Mouse (Mus musculus) testis, adult 2 months (tissue): Measurements from ENCODE around the gene Slc19a1. TPM values are rescaled to one million over a fixed set of nuclear protein-coding genes. Genes with fewer than 3 reads are reported as not detected.

ENCODE experiments used
- H3K27ac ChIP-seq: fragments of 200-500 bp; 2 replicates; pipeline ENCODE4 v1.5.1; 2012; ENCODE audit warnings: low read depth, low read length; ENCODE audit not compliant: control insufficient read depth, insufficient read depth
- H3K27me3 ChIP-seq: fragments of 200-500 bp; 2 replicates; pipeline ENCODE4 v1.6.1; 2012; ENCODE audit warnings: mild to moderate bottlenecking, low read length, moderate library complexity; ENCODE audit not compliant: control insufficient read depth, insufficient read depth
- H3K36me3 ChIP-seq: fragments of 200-500 bp; 2 replicates; pipeline ENCODE4 v1.6.1; 2012; ENCODE audit warnings: mild to moderate bottlenecking, low read length; ENCODE audit not compliant: control insufficient read depth, insufficient read depth
- H3K4me1 ChIP-seq: fragments of 200-500 bp; 2 replicates; pipeline ENCODE4 v1.6.1; 2012; ENCODE audit warnings: low read length; ENCODE audit not compliant: control insufficient read depth, insufficient read depth
- H3K4me3 ChIP-seq: fragments of 200-500 bp; 2 replicates; pipeline ENCODE4 v1.5.1; 2012; ENCODE audit warnings: low read depth, mild to moderate bottlenecking, low read length, moderate library complexity, mixed read lengths; ENCODE audit not compliant: control insufficient read depth
- CTCF ChIP-seq: fragments of 200-500 bp; IDR thresholded peaks from 2 replicates; pipeline ENCODE4 v1.5.1; 2012; ENCODE audit warnings: low read depth, mild to moderate bottlenecking, inconsistent platforms, low read length, moderate library complexity; ENCODE audit not compliant: control insufficient read depth, insufficient read depth, insufficient replicate concordance
- POLR2A ChIP-seq: fragments of 200-500 bp; IDR thresholded peaks from 2 replicates; pipeline ENCODE4 v1.6.1; 2012; ENCODE audit warnings: low read depth, mild to moderate bottlenecking, inconsistent platforms, low read length, moderate library complexity; ENCODE audit not compliant: control insufficient read depth
- polyA plus RNA-seq: library from polyadenylated mRNA; depleted of rRNA; stranded (reverse); fragments of >200 nt; gene quantifications from 2 replicates; pipeline ENCODE4 v1.2.3, GENCODE M21; 2012; rRNA removed

Gene Slc19a1
- 4.7 and 4.8 TPM in 2 replicates for polyA plus RNA-seq

DNA sequence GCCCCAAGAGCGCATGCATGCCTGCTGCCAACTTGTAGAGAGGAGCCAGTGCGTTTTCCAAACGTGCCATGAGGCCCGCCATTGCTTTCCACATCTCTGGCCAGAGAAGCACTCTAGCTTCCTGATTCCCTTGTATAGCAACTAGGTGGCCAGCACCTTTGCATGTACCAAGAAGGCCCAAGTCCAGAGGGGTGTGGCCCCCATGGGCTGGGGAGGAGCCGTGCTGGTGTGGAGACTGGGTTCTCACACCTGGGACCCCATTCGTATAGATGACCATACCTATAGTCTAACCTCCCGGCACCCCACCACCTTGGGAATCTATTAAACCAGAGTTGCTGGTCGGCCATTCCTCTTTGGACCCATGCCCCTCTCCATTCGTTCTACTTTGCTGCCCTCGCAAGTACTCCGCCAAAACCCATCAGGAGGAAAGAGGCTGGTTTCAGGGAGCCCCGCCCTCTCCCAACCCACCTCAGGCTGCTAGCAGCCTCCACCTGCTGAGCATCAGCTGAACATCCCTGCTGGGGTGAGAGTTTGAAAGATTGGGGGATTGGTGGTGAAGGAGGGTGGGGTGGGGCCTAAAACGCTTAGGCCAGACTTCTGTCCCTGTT lies at the start of gene Slc19a1:
Gene Slc19a1, plus strand, starts transcription at position 474 of the 608 bp plus-strand sequence.
- Histone ChIP-seq H3K4me3 (peak within 1 kb of the TSS; percentile 69), H3K27me3 (no peaks in the 10 kb centered on the region), H3K27ac (no peak within 1 kb of the TSS), H3K36me3 (no peaks in the 10 kb centered on the region), H3K4me1 (0 out of 2 replicates have a peak, but pooled peaks cover 5% of the 10 kb centered on the region)
- TF ChIP-seq POLR2A (no peak), CTCF (no peak)

DNA sequence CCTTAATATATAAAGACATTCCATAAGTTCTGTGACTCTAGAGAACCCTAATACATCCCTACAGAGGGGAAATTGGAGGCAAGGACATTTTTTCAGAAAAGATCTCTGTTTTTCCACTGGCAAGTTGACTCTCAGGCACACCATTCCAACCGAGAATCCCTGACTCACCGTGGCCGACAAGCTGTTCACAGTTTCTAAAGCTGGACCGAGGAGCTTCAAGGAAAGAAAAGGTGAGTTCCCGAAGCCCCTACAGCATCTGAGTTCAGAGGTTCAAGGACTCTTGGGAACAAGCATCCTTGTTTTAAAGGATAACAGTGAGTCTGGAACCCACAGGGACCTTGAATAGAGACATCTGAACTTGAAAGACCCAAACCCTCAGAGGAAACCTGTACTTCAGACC lies 43.5 kb upstream of the Slc19a1 start:
- Histone ChIP-seq H3K36me3 (no peaks in the 10 kb centered on the region), H3K27me3 (no peaks in the 10 kb centered on the region), H3K27ac (no peak overlapping the region), H3K4me3 (no peak overlapping the region), H3K4me1 (peaks cover 8% of the 10 kb centered on the region)
- TF ChIP-seq POLR2A (no peak), CTCF (no peak)

DNA sequence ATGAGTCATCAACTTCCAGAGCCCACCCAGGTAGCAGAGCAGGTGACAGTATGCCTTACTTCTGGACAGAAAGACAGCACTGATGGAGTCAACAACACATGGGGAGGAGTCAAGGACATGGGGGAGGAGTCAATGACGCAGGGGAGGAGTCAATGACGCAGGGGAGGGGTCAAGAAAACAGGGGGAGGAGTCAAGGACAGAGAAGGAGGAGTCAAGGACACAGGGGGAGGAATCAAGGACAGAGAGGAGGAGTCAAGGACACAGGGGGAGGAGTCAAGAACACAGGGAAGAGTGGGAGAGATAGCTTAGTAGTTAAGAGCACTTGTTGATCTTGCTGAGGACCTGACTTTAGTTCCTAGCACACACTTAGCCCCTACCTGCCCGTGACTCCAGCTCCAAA lies 39.6 kb upstream of the Slc19a1 start:
- Histone ChIP-seq H3K36me3 (no peaks in the 10 kb centered on the region), H3K4me1 (peaks cover 8% of the 10 kb centered on the region), H3K27me3 (no peaks in the 10 kb centered on the region), H3K4me3 (no peak overlapping the region), H3K27ac (no peak overlapping the region)
- no peak for TF ChIP-seq CTCF
- no peak for TF ChIP-seq POLR2A

DNA sequence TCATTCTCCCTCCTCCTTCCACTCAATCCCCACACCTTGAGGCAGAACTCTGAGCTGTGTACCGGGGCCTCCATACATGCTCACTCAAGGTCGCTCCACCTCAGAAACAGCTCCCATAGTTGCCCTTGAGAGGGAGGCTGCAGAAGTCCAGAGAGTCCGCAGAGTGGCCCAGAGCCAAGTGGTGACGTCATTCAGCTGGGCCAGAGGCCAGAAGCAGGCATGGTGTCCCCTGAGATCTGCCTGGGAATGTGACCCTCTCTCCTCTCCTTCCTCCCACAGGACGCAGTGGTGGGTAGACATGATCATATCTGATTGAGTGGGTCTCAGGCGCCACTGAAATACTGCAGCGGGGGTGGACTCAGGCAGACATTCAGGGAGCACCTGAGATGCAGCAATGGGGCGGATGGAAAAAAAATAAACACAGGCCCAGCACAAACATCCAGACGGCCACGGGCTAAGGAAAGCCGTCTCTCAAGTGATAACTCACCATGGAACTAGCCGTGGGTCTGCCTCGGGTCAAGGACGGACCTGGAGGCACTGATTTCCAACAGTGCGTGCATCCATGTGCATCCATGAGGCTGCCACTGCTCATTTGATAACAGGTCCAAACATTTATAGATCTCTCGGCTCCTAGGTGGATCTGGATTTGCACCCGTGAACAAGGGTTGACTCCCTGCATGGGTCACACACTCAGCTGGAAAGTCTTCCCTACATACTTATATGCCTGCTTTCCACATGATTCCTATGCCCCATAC lies 34.1 kb upstream of the Slc19a1 start:
- Histone ChIP-seq H3K36me3 (no peaks in the 10 kb centered on the region), H3K27ac (no peak overlapping the region), H3K4me1 (peaks cover 12% of the 10 kb centered on the region), H3K27me3 (no peaks in the 10 kb centered on the region), H3K4me3 (no peak overlapping the region)
- TF ChIP-seq CTCF (no peak), POLR2A (no peak)

DNA sequence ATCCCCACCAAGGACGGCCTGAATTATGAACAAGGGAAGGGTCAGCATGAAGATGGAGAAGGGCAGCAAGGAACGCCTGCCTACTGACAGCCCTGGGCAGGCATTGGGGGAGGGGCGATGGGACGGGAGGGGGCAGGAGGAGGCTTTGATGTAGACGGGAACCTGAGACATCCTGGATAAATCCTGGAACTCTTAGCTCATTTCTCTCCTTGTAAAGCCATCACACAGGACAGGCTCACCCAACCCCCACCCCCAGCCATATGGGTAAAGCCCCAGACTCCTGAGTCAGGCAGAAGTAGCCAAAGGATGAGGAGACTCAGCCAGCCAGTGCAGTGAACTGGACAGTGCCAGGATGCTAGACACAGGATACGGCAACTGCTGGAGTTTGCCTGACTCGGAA lies 27.1 kb upstream of the Slc19a1 start:
- Histone ChIP-seq H3K36me3 (no peaks in the 10 kb centered on the region), H3K27me3 (no peaks in the 10 kb centered on the region), H3K4me1 (peaks cover 7% of the 10 kb centered on the region; the same call in 1 of the 2 replicates), H3K27ac (no peak overlapping the region), H3K4me3 (no peak overlapping the region)
- TF ChIP-seq CTCF: no peak
- TF ChIP-seq POLR2A: no peak

DNA sequence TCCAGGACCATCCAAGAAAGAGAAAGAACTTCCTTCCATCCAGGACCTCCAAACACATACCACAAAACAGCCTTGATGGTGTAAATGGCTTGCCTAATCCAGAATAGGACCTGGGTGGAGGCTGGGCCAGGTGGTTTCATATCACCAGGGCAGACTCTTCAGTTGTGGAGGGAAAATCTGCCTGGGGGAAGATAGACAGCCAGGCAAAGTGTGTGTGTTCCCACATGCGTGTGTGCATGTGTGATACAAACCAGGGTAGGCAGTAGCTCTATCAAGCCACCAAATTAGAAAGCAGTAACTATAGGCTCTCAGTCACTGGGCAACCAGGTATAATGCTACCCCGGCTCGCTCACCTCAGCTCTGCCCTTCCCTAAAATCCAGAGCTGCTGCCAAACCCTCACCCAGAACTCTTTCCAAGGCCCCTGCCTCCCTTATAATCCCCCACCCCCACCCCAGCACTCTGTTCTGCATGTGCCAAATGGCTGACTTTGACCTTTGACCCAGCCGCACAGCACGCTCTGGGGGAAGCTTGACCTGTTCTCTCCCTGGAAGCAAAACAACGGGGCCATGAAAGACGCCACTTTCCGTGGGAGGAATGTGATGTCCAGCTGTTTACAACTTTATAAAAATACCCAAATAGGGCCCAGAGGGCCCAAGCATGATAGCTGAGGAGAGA lies 24.5 kb upstream of the Slc19a1 start:
- Histone ChIP-seq H3K36me3 (no peaks in the 10 kb centered on the region), H3K27ac (peak overlapping the region; percentile 80; the same call in 1 of the 2 replicates), H3K4me3 (no peak overlapping the region), H3K27me3 (no peaks in the 10 kb centered on the region), H3K4me1 (peaks cover 4% of the 10 kb centered on the region)
- no peak for TF ChIP-seq POLR2A

DNA sequence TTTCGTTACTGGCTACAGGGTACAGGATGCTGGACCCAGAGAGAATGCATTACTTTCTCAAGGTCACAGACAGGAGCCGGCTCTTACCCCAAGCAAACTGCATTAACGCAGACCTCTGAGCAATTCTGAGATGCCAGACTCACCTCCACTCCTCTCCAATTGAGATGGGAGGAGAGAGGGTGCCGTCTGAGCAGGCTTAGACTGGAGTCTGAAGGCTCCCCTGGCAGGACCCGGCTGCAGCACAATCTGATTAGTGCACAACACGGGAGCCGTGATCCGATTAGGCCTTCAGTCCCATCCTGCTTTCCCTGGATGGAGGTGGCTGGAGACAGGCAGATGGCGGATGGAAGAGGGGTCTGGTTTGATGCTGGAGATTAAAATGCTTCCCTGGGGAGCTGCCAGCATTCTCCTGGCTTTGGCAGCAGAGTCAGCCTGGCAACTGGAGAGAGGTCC lies 23.9 kb upstream of the Slc19a1 start:
- no peaks in the 10 kb centered on the region for H3K36me3 ChIP-seq
- H3K27me3 ChIP-seq: no peaks in the 10 kb centered on the region
- peaks cover 4% of the 10 kb centered on the region for H3K4me1 ChIP-seq
- TF ChIP-seq POLR2A: no peak
- H3K4me3 ChIP-seq: no peak overlapping the region
- peak overlapping the region; percentile 80 for H3K27ac ChIP-seq
